In genomic region chr5:113570056-113570717, GRCm38 (mm10) we compare ENCODE assay signal across 21 mouse cellular contexts.
DNase-seq lines count a peak whose midpoint lies in the region; ATAC-seq and TF ChIP-seq lines count a peak whose summit lies in the region.
"Had no signal": no experiment of that assay in that cellular context is flagged by ENCODE, and none has a peak within 500 bp of the region (broad histone marks: within the 10 kb centered on the region; RNA-seq: fewer than 3 reads in every experiment).

No protein-coding gene starts in this region.

- H3K9ac ChIP-seq in limb, embryonic 14.5 days (ENCODE audit: low read depth, low read length, severe bottlenecking), result no peak overlapping the region
- no peak overlapping the region for H3K9ac ChIP-seq in intestine, postnatal 0 days (ENCODE audit: low read depth, low read length)
- H3K9ac ChIP-seq: forebrain, embryonic 15.5 days; liver, embryonic 12.5 days; midbrain, embryonic 12.5 days had no signal

- no peak overlapping the region for H3K4me3 ChIP-seq in limb, embryonic 14.5 days (replicated peaks; ENCODE audit: low read length)
- no peak overlapping the region for H3K4me3 ChIP-seq in limb, embryonic 10.5 days
- H3K4me3 ChIP-seq in intestine, postnatal 0 days (ENCODE audit: low read depth, low read length), result no peak overlapping the region
- H3K4me3 ChIP-seq: forebrain, embryonic 15.5 days; gastrocnemius, adult 2 months; layer of hippocampus, adult 2 months; liver, embryonic 12.5 days; midbrain, embryonic 12.5 days had no signal

- no peak overlapping the region for H3K4me2 ChIP-seq in limb, embryonic 14.5 days (replicated peaks; ENCODE audit: low read depth, low read length, severe bottlenecking)
- no peak overlapping the region for H3K4me2 ChIP-seq in intestine, postnatal 0 days (replicated peaks; ENCODE audit: low read depth)
- H3K4me2 ChIP-seq: forebrain, embryonic 15.5 days; liver, embryonic 12.5 days; midbrain, embryonic 12.5 days had no signal

- H3K36me3 ChIP-seq in limb, embryonic 14.5 days (ENCODE audit: control insufficient read depth, insufficient read depth, low read length), result no peaks in the 10 kb centered on the region
- no peaks in the 10 kb centered on the region for H3K36me3 ChIP-seq in limb, embryonic 10.5 days
- no peaks in the 10 kb centered on the region; the same call in 1 of the 2 replicates for H3K36me3 ChIP-seq in intestine, postnatal 0 days (ENCODE audit: control insufficient read depth, insufficient read depth)
- H3K36me3 ChIP-seq: forebrain, embryonic 15.5 days; liver, embryonic 12.5 days; midbrain, embryonic 12.5 days had no signal

- 30% methylated on average over 7 of the region's 7 CpGs for WGBS in limb, embryonic 14.5 days
- WGBS in limb, embryonic 10.5 days, result 22% methylated on average over 7 of the region's 7 CpGs
- 51% methylated on average over 7 of the region's 7 CpGs for WGBS in intestine, postnatal 0 days

- no peaks in the 10 kb centered on the region for H3K9me3 ChIP-seq in limb, embryonic 14.5 days (ENCODE audit: control insufficient read depth, low read length)
- no peaks in the 10 kb centered on the region for H3K9me3 ChIP-seq in limb, embryonic 10.5 days (replicated peaks)
- no peaks in the 10 kb centered on the region for H3K9me3 ChIP-seq in intestine, postnatal 0 days (ENCODE audit: control insufficient read depth)
- H3K9me3 ChIP-seq: forebrain, embryonic 15.5 days; liver, embryonic 12.5 days; midbrain, embryonic 12.5 days had no signal

- peak; percentile 38 for DNase-seq in limb, embryonic 14.5 days (ENCODE audit: low spot score)
- DNase-seq in limb, embryonic 10.5 days (ENCODE audit: low spot score), result no peak
- DNase-seq in ES-CJ7 (ENCODE audit: low read depth, low spot score), result peak; percentile 79
- peak; percentile 94 for DNase-seq in ZHBTc4 (ENCODE audit: low read depth, low spot score)
- DNase-seq in fibroblast of lung, adult 2 months (ENCODE audit: low read depth), result peak; percentile 62
- DNase-seq: adrenal gland, adult 2 months; cerebellum, adult 9-11 months; gastrocnemius, adult 2 months; heart, postnatal 4 days; kidney, adult 2 months; kidney, postnatal 14 days; layer of hippocampus, postnatal 36 days; lung, adult 2 months; right cerebral cortex, adult 18-20 months; thymus, postnatal 25 days had no signal

- TF ChIP-seq POLR2A in limb, embryonic 14.5 days (IDR thresholded peaks at IDR 0.05; ENCODE audit: borderline replicate concordance, extremely low read depth, insufficient read depth, insufficient read length), result no peak

- H3K4me1 ChIP-seq in limb, embryonic 14.5 days (ENCODE audit: control insufficient read depth, insufficient read depth, low read length), result no peaks in the 10 kb centered on the region
- peaks cover 20% of the 10 kb centered on the region for H3K4me1 ChIP-seq in limb, embryonic 10.5 days
- no peaks in the 10 kb centered on the region for H3K4me1 ChIP-seq in intestine, postnatal 0 days (replicated peaks; ENCODE audit: control insufficient read depth, insufficient read depth, low read length)
- H3K4me1 ChIP-seq: forebrain, embryonic 15.5 days; liver, embryonic 12.5 days; midbrain, embryonic 12.5 days had no signal

- H3K27ac ChIP-seq in limb, embryonic 14.5 days (replicated peaks; ENCODE audit: low read depth, low read length), result no peak overlapping the region
- H3K27ac ChIP-seq in limb, embryonic 10.5 days, result no peak overlapping the region
- no peak overlapping the region for H3K27ac ChIP-seq in intestine, postnatal 0 days (ENCODE audit: low read depth, low read length)
- H3K27ac ChIP-seq: forebrain, embryonic 15.5 days; gastrocnemius, adult 2 months; layer of hippocampus, adult 2 months; liver, embryonic 12.5 days; midbrain, embryonic 12.5 days had no signal

- no peaks in the 10 kb centered on the region for H3K27me3 ChIP-seq in limb, embryonic 14.5 days (ENCODE audit: control insufficient read depth, insufficient read depth, low read length)
- no peaks in the 10 kb centered on the region for H3K27me3 ChIP-seq in limb, embryonic 10.5 days (ENCODE audit: low read depth, poor library complexity, severe bottlenecking)
- H3K27me3 ChIP-seq in intestine, postnatal 0 days (replicated peaks; ENCODE audit: control insufficient read depth, insufficient read depth, low read length), result no peaks in the 10 kb centered on the region
- H3K27me3 ChIP-seq: forebrain, embryonic 15.5 days; liver, embryonic 12.5 days; midbrain, embryonic 12.5 days had no signal

- TF ChIP-seq CTCF in intestine, postnatal 0 days (IDR thresholded peaks at IDR 0.05; ENCODE audit: low read depth), result no peak

- ATAC-seq in limb, embryonic 14.5 days (ENCODE audit: low FRiP score, low read depth), result no peak
- ATAC-seq in intestine, postnatal 0 days, result no peak
- ATAC-seq in erythroid progenitor cell, adult 5-6 weeks (replicated peaks; ENCODE audit: low FRiP score, poor library complexity, severe bottlenecking), result no peak
- ATAC-seq: forebrain, embryonic 15.5 days; liver, embryonic 12.5 days had no signal
